Comparison of ENCODE assay signal across 11 mouse cellular contexts in the genomic region with DNA sequence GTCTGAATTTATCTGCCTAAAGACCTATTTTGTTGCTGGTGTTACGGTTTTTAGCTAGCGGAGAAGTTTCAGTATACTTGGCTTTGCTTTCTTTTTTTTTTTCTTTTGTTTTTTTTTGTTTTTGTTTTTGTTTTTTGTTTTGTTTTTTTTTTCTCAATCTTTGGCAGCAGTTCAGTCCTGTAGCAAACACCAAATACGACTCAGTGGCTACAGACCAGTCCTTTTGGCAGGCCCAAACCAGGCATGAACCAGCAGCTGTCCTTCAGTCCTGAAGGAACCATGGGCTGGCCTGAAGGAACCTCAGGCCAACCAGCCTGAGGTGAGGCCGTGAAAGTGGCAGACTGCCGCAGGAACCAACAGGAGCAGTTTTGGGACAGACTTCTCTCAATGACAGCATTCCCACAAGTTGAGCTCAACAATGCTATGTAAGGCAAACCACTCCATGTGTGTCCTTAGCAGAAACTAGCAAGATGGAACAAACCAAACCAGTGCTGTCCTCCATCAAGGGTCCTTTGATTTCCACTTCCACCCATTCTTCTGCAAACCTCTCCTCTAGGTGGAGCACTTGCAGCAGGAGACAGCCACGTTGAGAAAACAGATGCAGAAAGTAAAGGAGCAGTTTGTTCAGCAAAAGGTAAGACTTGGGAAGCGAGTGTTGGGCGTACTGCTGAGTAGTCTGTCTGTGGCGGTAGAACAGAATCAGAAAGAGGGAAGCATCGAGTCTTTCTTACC. TPM values are rescaled to one million over a fixed set of nuclear protein-coding genes. Genes with fewer than 3 reads are reported as not detected.
DNase-seq lines count a peak whose midpoint lies in the region; ATAC-seq and TF ChIP-seq lines count a peak whose summit lies in the region.
"Had no signal": no experiment of that assay in that cellular context is flagged by ENCODE, and none has a peak within 500 bp of the region (broad histone marks: within the 10 kb centered on the region; RNA-seq: fewer than 3 reads in every experiment).

No protein-coding gene starts in this region.

- 0 out of 2 replicates have a peak, but pooled peaks have one; percentile 30 for ATAC-seq in granulocyte monocyte progenitor cell, adult 5-6 weeks (replicated peaks; ENCODE audit: poor library complexity, severe bottlenecking)

- peak; percentile 68 for TF ChIP-seq CTCF in layer of hippocampus, adult 2 months (conservative IDR thresholded peaks at IDR 0.05)

- no peak overlapping the region for H3K4me3 ChIP-seq in layer of hippocampus, adult 2 months
- H3K4me3 ChIP-seq: lung, embryonic 15.5 days; neural tube, embryonic 13.5 days had no signal

- peak; percentile 17 to 22 for DNase-seq in cerebellum, adult 18-20 months
- DNase-seq in cerebellum, postnatal 14 days = no peak
- no peak for DNase-seq in layer of hippocampus, adult 2 months (ENCODE audit: low spot score in 2 of 2)
- no peak for DNase-seq in layer of hippocampus, adult 9-10 months (ENCODE audit: low spot score)
- peak; percentile 39 for DNase-seq in ES-CJ7 (ENCODE audit: low read depth, low spot score)
- DNase-seq in urinary bladder, postnatal 36 days (ENCODE audit: low spot score in 2 of 2) = no peak
- no peak for DNase-seq in adrenal gland, postnatal 4 days (ENCODE audit: low spot score in 2 of 2)
- DNase-seq: layer of hippocampus, adult 9-11 months had no signal

- no peak overlapping the region for H3K27ac ChIP-seq in layer of hippocampus, adult 2 months
- H3K27ac ChIP-seq: lung, embryonic 15.5 days; neural tube, embryonic 13.5 days had no signal

RNA-seq across cellular contexts. Expression of a gene that starts 26.8 kb away (rescaled TPM):
- 10 to 100 TPM; 46.0 to 48.2 TPM for total RNA-seq in layer of hippocampus, adult 2 months (2021)
- total RNA-seq in granulocyte monocyte progenitor cell, adult 5-6 weeks (2014; fragmentation: Nextera tagmentation) = 16.9 and 23.9 TPM in 2 replicates
- 19.4 and 22.8 TPM in 2 replicates for total RNA-seq in granulocyte monocyte progenitor cell, adult 5-6 weeks (2017)
- 10 to 100 TPM; 39.9 to 43.6 TPM for total RNA-seq in adrenal gland, postnatal 4 days (2021)

RNA-seq across cellular contexts. Expression of a gene that starts 27.5 kb away (rescaled TPM):
- total RNA-seq in layer of hippocampus, adult 2 months (2021) = 10 to 100 TPM; 34.7 to 41.3 TPM
- total RNA-seq in granulocyte monocyte progenitor cell, adult 5-6 weeks (2014; fragmentation: Nextera tagmentation) = 31.4 and 42.7 TPM in 2 replicates
- 53.1 and 68.9 TPM in 2 replicates for total RNA-seq in granulocyte monocyte progenitor cell, adult 5-6 weeks (2017)
- total RNA-seq in adrenal gland, postnatal 4 days (2021) = 10 to 100 TPM; 47.2 to 48.3 TPM

Comparison
In these comparisons a context has a peak if more than half of its experiments do, and no peak if none do; other contexts are left out.
1. DNase-seq: peak in cerebellum, adult 18-20 months (2 of 2) and ES-CJ7 (single experiment); none in cerebellum, postnatal 14 days (0 of 2), layer of hippocampus, adult 2 months (0 of 2), layer of hippocampus, adult 9-10 months (single experiment), urinary bladder, postnatal 36 days (0 of 2) and adrenal gland, postnatal 4 days (0 of 2).